In genomic region chr15:25440317-25440716, GRCm38 (mm10) we compare ENCODE assay signal across 10 mouse cellular contexts.
"Had no signal": no experiment of that assay in that cellular context is flagged by ENCODE, and none has a peak within 500 bp of the region (broad histone marks: within the 10 kb centered on the region; RNA-seq: fewer than 3 reads in every experiment).

No protein-coding gene starts in this region.

- H3K4me1 ChIP-seq: stomach, embryonic 15.5 days had no signal

- H3K9ac ChIP-seq: intestine, embryonic 15.5 days; limb, embryonic 15.5 days; liver, embryonic 12.5 days; lung, embryonic 14.5 days; midbrain, embryonic 12.5 days; stomach, embryonic 15.5 days had no signal

- H3K4me3 ChIP-seq: intestine, embryonic 15.5 days; left cerebral cortex, adult 2 months; midbrain, embryonic 12.5 days had no signal

- H3K27ac ChIP-seq: intestine, embryonic 15.5 days; left cerebral cortex, adult 2 months; limb, embryonic 15.5 days; liver, embryonic 12.5 days; macrophage; midbrain, embryonic 12.5 days; stomach, embryonic 15.5 days had no signal

- H3K36me3 ChIP-seq: intestine, embryonic 15.5 days; limb, embryonic 15.5 days; liver, embryonic 12.5 days; midbrain, embryonic 12.5 days; stomach, embryonic 15.5 days had no signal

- ATAC-seq: intestine, embryonic 15.5 days; liver, embryonic 12.5 days; midbrain, embryonic 16.5 days had no signal

- H3K9me3 ChIP-seq: intestine, embryonic 15.5 days; limb, embryonic 15.5 days; liver, embryonic 12.5 days; megakaryocyte, embryonic 14.5 days; midbrain, embryonic 12.5 days; stomach, embryonic 15.5 days had no signal
